Mouse (Mus musculus): ENCODE data around the gene Mapre3.

- TF ChIP-seq POLR2A (IDR thresholded peaks at IDR 0.05; ENCODE audit: insufficient read depth, low read depth, low read length), result no peak
- no peak for TF ChIP-seq CTCF (IDR thresholded peaks at IDR 0.05; ENCODE audit: insufficient read depth, low read depth, low read length)
These were observed 4.4 kb downstream of the Mapre3 start for GRCm38 (mm10) chr5:30818758-30819309.
